Mouse (Mus musculus) myocyte (in vitro differentiated cells): ENCODE data around the gene Rad51b. TPM values are rescaled to one million over a fixed set of nuclear protein-coding genes. Genes with fewer than 3 reads are reported as not detected.

Experiments
- H3K27me3 ChIP-seq: one replicate; pipeline ENCODE4 v1.6.1; 2011; ENCODE audit not compliant: control insufficient read depth, insufficient read depth, insufficient read length
- H3K36me3 ChIP-seq: one replicate; pipeline ENCODE4 v1.6.1; 2011; ENCODE audit not compliant: control insufficient read depth, insufficient read depth
- H3K4me2 ChIP-seq: one replicate; pipeline ENCODE4 v1.6.1; 2011; ENCODE audit warnings: low read depth, control low read depth
- H3K4me3 ChIP-seq: one replicate; pipeline ENCODE4 v1.5.1; 2011; ENCODE audit warnings: mild to moderate bottlenecking, control low read depth, moderate library complexity
- H3K79me2 ChIP-seq: one replicate; pipeline ENCODE4 v1.6.1; 2011; ENCODE audit not compliant: control insufficient read depth, insufficient read depth
- H3ac ChIP-seq: one replicate; pipeline ENCODE4 v1.6.1; 2011; ENCODE audit not compliant: control insufficient read depth, insufficient read length
- CEBPB ChIP-seq: IDR thresholded peaks from 2 replicates; pipeline ENCODE4 v1.6.1; 2011; ENCODE audit warnings: mild to moderate bottlenecking, moderate library complexity; ENCODE audit not compliant: poor library complexity, insufficient read depth, severe bottlenecking
- E2F4 ChIP-seq: IDR thresholded peaks from one replicate; pipeline ENCODE4 v1.6.1; 2011; ENCODE audit warnings: mild to moderate bottlenecking, control low read depth, moderate library complexity; ENCODE audit not compliant: insufficient read depth
- MAX ChIP-seq: IDR thresholded peaks from one replicate; pipeline ENCODE4 v1.6.1; 2011; ENCODE audit warnings: low read depth, mild to moderate bottlenecking, control low read depth
- MYOD1 ChIP-seq, 3 experiments: IDR thresholded peaks; one replicate each; pipeline ENCODE4 v1.6.1; 2011; ENCODE audit warnings: control low read depth in 2 of 3, low read depth in 2 of 3, mild to moderate bottlenecking in 2 of 3, moderate library complexity in 1 of 3; ENCODE audit not compliant: insufficient read length in 2 of 3, control insufficient read depth in 1 of 3
- MYOG ChIP-seq, 3 experiments: IDR thresholded peaks; one replicate each; pipeline ENCODE4 v1.6.1; 2011; ENCODE audit warnings: control low read depth in 2 of 3, low read depth in 2 of 3, mild to moderate bottlenecking in 2 of 3; ENCODE audit not compliant: insufficient read length in 2 of 3, control insufficient read depth in 1 of 3, insufficient read depth in 1 of 3
- POLR2A ChIP-seq: IDR thresholded peaks from one replicate; pipeline ENCODE4 v1.6.1; 2011; ENCODE audit warnings: low read depth, mild to moderate bottlenecking, control low read depth, moderate library complexity; ENCODE audit not compliant: insufficient read length
- POLR2AphosphoS2 ChIP-seq: IDR thresholded peaks from one replicate; pipeline ENCODE4 v1.6.1; 2011; ENCODE audit warnings: low read depth, control low read depth; ENCODE audit not compliant: insufficient read length
- REST ChIP-seq: IDR thresholded peaks from one replicate; pipeline ENCODE4 v1.6.1; 2011; ENCODE audit warnings: mild to moderate bottlenecking, control low read depth, moderate library complexity; ENCODE audit not compliant: insufficient read depth, insufficient read length
- SRF ChIP-seq: IDR thresholded peaks from one replicate; pipeline ENCODE4 v1.6.1; 2011; ENCODE audit warnings: low read depth; ENCODE audit not compliant: control insufficient read depth, insufficient read length
- TCF12 ChIP-seq: IDR thresholded peaks from one replicate; pipeline ENCODE4 v1.6.1; 2011; ENCODE audit warnings: mild to moderate bottlenecking, control low read depth; ENCODE audit not compliant: poor library complexity, insufficient read depth, severe bottlenecking
- TCF3 ChIP-seq: IDR thresholded peaks from one replicate; pipeline ENCODE4 v1.6.1; 2011; ENCODE audit warnings: low read depth, control low read depth; ENCODE audit not compliant: insufficient read length
- USF1 ChIP-seq: IDR thresholded peaks from one replicate; pipeline ENCODE4 v1.6.1; 2011; ENCODE audit warnings: low read depth, mild to moderate bottlenecking, control low read depth, moderate library complexity
- polyA plus RNA-seq: library from polyadenylated mRNA; unstranded; fragments of >200 nt; fragmentation: generic; extraction: Trizol; gene quantifications from one replicate; pipeline ENCODE4 v1.2.1, GENCODE M21; 2012; ENCODE audit warnings: missing spikeins

The Rad51b gene
- polyA plus RNA-seq, 1 experiment: 1.8 TPM

DNA sequence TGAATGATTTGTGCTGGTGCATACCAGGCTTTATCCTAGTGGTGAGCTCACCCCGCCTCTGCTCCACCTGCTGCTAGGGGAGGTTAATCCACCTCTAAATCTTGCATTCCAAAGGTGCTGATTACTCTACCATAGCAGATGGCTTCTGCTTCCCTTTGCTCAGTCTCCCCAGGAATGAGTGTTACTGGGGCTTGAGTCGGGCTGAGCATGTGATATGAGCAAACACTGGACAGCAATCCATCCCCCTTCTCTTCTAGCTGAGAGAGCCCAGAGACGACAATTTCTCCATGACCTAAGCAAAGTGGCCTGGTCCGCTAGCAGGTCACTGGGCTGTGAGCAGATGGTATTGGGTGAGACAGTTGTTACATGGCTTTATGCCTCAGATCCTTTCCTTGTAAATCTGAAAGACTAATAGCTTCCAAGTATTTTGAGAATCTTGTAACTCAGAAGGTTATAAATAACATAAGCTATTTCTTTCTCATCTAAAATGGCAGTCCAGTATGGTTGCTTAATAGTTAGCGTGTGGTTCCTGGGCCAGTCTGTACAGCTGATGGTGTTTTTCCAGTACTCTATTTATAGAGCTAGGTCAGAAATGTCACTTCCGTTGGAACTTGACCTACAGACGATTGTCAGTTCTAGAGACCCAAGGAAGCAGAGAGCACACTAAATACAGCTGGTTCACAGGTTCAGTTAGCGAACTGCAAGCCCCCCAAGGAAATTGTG is 462.3 kb downstream of the Rad51b start:
- H3K36me3 ChIP-seq: no peaks in the 10 kb centered on the region
- no peak overlapping the region for H3K4me3 ChIP-seq
- no peak overlapping the region for H3ac ChIP-seq
- H3K79me2 ChIP-seq: no peaks in the 10 kb centered on the region
- H3K27me3 ChIP-seq: no peaks in the 10 kb centered on the region
- peak; percentile 37 for TF ChIP-seq TCF3
- no peak for TF ChIP-seq MAX
- peak in 2 of 3 experiments; percentile 38 to 59 for TF ChIP-seq MYOG (IDR thresholded peaks at IDR 0.05; ENCODE audit: control insufficient read depth in 1 of 3, insufficient read depth in 1 of 3, insufficient read length in 2 of 3, low read depth in 2 of 3)
- no peak for TF ChIP-seq POLR2A
- TF ChIP-seq CEBPB: peak; percentile 79; the same call in 1 of the 2 replicates
- no peak for TF ChIP-seq REST
- no peak for TF ChIP-seq POLR2AphosphoS2
- TF ChIP-seq E2F4: no peak
- TF ChIP-seq SRF: no peak
- TF ChIP-seq TCF12: peak; percentile 34
- TF ChIP-seq USF1: no peak
- peak in 2 of 3 experiments; percentile 56 to 77 for TF ChIP-seq MYOD1 (IDR thresholded peaks at IDR 0.05; ENCODE audit: control insufficient read depth in 1 of 3, insufficient read length in 2 of 3, low read depth in 2 of 3)
- no peak overlapping the region for H3K4me2 ChIP-seq

DNA sequence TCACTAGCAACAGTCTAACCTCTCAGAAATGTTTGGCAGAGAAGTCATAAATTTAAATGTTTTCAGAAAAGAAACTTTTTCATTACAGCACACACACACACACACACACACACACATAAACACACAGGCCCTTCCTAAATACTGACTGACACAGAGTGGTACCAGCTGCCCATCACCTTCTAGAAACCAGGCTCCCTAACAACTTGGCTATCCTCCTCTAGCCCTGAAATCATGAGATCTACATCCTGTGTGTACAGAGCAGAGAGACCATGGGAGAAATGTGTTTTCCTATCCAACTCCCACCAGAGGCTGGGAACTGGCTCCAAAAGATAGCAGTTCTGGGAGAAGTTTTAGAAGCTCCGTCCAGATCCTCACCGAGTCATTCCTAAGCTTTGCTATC is 464.1 kb downstream of the Rad51b start:
- Histone ChIP-seq H3K4me2 (no peak overlapping the region), H3K36me3 (no peaks in the 10 kb centered on the region), H3K79me2 (no peaks in the 10 kb centered on the region), H3ac (no peak overlapping the region), H3K27me3 (no peaks in the 10 kb centered on the region), H3K4me3 (no peak overlapping the region)
- TF ChIP-seq CEBPB (no peak), MAX (no peak), POLR2AphosphoS2 (no peak), MYOG (IDR thresholded peaks at IDR 0.05; ENCODE audit: control insufficient read depth in 1 of 3, insufficient read depth in 1 of 3, insufficient read length in 2 of 3, low read depth in 2 of 3) (no peak), USF1 (no peak), MYOD1 (IDR thresholded peaks at IDR 0.05; ENCODE audit: control insufficient read depth in 1 of 3, insufficient read length in 2 of 3, low read depth in 2 of 3) (no peak), TCF12 (no peak), SRF (no peak), REST (no peak), POLR2A (no peak), E2F4 (no peak), TCF3 (no peak)

DNA sequence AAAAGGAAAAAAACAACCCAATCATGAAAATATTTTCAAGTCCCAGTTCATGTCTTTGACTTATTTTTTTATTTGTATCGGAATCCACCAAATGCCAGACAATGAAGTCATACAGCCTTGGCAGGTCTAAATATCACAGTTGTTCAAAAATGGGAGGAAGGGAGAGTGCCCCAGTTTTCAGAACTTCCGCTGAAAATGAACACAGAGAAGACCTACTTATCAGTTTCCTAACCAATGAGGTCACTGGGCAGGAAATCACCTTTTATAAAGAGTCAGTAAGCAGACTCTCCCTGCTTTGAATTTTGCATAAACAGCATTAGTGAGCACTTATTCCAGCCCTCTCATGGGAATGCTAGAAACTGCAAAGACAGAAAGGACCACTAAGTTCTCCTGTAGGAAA is 465.0 kb downstream of the Rad51b start:
- Histone ChIP-seq H3K4me3 (no peak overlapping the region), H3K36me3 (no peaks in the 10 kb centered on the region), H3K27me3 (no peaks in the 10 kb centered on the region), H3ac (no peak overlapping the region), H3K4me2 (no peak overlapping the region), H3K79me2 (no peaks in the 10 kb centered on the region)
- no peak for TF ChIP-seq MYOG (IDR thresholded peaks at IDR 0.05; ENCODE audit: control insufficient read depth in 1 of 3, insufficient read depth in 1 of 3, insufficient read length in 2 of 3, low read depth in 2 of 3)
- no peak for TF ChIP-seq POLR2AphosphoS2
- no peak for TF ChIP-seq USF1
- no peak for TF ChIP-seq REST
- TF ChIP-seq SRF: no peak
- no peak for TF ChIP-seq MYOD1 (IDR thresholded peaks at IDR 0.05; ENCODE audit: control insufficient read depth in 1 of 3, insufficient read length in 2 of 3, low read depth in 2 of 3)
- no peak for TF ChIP-seq TCF12
- no peak for TF ChIP-seq CEBPB
- no peak for TF ChIP-seq E2F4
- no peak for TF ChIP-seq MAX
- no peak for TF ChIP-seq POLR2A
- no peak for TF ChIP-seq TCF3

DNA sequence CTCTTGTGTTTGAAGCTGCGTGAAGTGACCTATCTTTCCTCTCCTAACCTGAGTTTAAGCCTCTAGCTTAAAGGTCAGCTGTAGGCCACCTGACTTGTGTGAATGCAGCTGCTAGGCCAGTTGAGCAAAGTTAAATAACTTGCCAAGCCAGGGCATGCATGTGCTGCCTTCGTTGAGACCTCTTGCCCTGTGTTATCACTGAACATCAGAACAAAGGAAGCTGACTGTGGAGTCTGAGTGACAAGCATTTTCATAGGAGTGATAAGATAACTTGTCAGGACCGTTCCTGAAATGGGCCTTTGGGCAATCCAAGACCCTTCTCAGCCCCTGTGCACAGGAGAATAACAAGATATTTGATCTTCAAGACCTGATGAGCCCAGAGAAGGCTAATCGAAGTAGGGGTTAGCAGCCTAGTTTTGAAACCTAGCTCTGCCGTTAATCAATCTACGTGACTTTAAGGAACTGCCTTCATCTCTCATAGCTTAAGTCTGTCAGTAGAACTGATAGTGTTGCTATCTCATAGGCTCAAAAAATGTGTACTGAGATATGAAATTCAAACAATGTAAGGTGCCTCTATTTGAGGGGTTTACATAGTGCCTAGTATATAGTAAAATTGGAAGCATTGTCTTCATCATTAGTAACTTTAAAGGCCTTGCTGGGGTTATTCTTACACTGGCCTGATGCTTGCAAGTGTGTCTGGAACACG is 465.6 kb downstream of the Rad51b start:
- no peak for TF ChIP-seq POLR2AphosphoS2
- TF ChIP-seq MYOG (IDR thresholded peaks at IDR 0.05; ENCODE audit: control insufficient read depth in 1 of 3, insufficient read depth in 1 of 3, insufficient read length in 2 of 3, low read depth in 2 of 3): peak in 2 of 3 experiments; percentile 37 to 46
- peak in 2 of 3 experiments; percentile 22 to 74 for TF ChIP-seq MYOD1 (IDR thresholded peaks at IDR 0.05; ENCODE audit: control insufficient read depth in 1 of 3, insufficient read length in 2 of 3, low read depth in 2 of 3)
- TF ChIP-seq TCF3: no peak
- TF ChIP-seq E2F4: no peak
- no peak for TF ChIP-seq CEBPB
- Histone ChIP-seq H3K79me2 (no peaks in the 10 kb centered on the region), H3K4me2 (no peak overlapping the region), H3K36me3 (no peaks in the 10 kb centered on the region), H3K4me3 (no peak overlapping the region), H3ac (no peak overlapping the region), H3K27me3 (no peaks in the 10 kb centered on the region)
